Mouse (Mus musculus) heart, postnatal 10 days (tissue): ENCODE measurements around the gene Mars. TPM values are rescaled to one million over a fixed set of nuclear protein-coding genes. Genes with fewer than 3 reads are reported as not detected.
A peak's percentile ranks its signal among the peaks of the same experiment; 100 is the strongest.
"Not testable (repeated sequence)": the region's sequence is repeated elsewhere in the genome, so short reads cannot be mapped to it uniquely, and the experiment has no call there.

Experiments used
- DNase-seq, 2 experiments: peaks; one replicate each; pipeline ENCODE4 v3.0.0; 2021
- intact Hi-C: fragments of 180-260 bp; cut with DNase I; formaldehyde crosslinking; loops from one replicate; pipeline ENCODE4 v1.15.1; 2025
- total RNA-seq, 2 experiments: library from RNA; stranded (reverse); gene quantifications; 2 replicates each; pipeline ENCODE4 v1.2.3; 2021

Gene Mars
- total RNA-seq, 2 experiments from 2014 or later: 42.0 to 43.9 TPM

DNA sequence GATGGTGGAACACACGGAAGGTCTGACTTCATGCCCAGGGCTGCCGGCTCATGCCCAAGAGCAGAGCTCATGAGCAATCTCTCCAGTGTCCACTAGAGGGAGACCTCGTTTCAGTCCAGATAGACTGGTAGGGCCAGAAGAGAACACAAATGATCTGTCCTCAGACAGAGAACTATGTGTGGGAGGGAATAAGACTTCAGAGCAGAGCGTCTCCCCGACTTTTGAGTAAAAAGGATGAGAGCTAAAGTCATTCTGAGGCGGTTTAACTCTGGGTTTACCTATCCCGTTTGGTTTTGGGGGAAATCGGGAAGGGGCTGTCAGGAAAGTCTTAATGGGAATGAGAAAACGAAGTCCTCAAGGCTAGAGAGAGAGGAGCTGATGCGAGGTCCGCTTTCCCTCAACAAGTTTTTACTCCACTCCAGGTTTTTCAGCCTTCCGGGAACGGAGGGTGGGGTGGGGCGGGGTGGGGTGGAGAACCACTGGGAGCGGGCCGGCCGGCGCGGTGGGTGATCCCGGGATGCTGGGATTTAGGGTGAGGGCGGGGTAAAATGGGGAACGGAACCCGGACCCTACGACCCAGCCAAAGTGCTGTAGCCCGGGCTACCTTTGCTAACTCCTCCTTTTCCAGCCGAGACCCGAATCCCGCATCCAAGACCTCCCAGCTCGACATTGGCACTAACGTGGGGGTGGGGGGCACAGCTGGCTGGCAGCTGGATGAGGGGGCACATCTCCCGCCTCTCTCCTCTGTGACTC lies 27.5 kb upstream of the Mars start:
- intact Hi-C loops: no loop called here
- peak; percentile 93 for DNase-seq

DNA sequence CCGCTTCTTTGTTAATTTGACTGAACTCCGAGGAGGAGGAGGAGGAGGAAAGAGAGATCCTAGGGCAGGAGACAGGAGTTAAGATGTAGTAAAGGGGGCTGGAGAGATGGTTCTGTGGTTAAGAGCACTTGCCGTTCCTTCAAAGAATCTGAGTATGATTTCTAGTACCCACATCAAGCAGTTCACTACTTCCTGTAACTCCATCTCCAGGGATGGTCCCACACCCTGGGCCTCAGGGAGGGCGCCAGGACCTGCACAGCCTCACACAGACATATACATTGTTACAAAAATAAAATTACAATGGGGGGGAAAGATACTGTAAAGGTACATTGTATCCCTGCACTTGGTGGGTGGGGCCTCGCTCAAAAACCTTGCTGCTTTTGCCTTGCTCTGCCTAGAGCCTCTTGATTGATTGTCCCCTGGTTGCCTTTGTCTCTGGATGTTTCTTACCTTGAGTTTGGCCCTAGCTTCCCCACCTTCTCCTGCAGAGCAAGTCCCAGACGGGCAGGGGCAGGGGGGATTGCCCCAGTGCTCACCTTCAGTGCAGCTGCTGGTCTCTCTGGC lies 26.0 kb upstream of the Mars start:
- intact Hi-C loops: no loop called here
- DNase-seq: no peak

DNA sequence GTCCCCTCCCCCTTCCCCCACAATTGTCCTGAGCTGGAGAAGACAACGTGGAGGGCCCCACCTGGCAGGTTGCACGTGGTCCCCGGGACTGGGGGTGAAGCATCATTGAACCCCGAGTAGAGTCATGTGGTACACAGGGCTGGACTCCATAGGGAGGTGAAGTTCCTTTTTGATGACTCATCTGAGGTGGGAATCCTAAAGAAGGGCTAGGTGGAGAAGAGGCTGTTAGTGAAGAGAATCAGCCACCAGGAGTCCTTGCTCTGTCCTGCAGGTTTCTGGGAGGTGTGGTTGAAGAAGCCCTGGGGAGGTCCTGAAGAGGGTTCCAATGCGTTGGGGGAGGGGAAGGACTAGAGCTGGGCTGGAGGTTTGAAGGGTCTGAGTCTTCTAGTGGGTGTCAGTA lies 25.4 kb upstream of the Mars start:
- intact Hi-C loops: no loop called here

DNA sequence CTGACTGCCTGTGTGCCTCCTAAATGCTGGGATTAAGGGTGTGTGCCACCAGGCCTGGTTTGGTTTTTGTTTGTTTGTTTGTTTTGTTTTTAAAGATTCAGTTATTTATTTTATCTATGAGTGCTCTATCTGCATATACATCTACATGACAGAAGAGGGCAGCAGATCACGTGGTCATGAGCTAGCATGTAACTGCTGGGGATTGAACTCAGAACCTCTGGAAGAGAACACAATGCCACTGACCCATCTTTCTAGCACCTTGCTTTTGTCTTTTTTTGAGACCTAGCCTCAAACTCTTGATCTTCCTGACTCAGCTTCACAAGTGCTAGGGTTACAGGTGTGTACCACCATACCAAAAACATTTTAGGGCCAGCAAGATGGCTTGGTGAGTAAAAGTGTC lies 23.7 kb upstream of the Mars start:
- intact Hi-C loops: no loop called here
- DNase-seq: no peak

More for the DNA sequence above, 25.4 kb upstream of the Mars start:
- no peak for DNase-seq

DNA sequence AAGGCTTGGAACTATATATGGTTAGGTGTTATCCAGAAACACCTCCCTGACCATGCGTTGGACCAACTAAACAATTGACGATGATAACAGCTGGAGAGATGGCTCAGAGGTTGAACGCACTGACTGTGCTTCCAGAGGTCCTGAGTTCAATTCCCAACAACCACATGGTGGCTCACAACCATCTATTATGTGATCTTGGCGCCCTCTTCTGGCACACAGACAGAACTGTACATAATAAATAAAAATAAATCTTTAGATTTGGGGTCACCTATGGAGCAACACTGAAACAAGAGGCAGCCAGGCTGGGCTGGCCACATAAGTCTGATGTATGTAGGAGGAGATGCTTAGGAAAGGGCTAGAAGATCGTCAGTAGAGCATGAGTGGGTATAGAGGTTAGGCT lies 21.6 kb upstream of the Mars start:
- intact Hi-C loops: no loop called here
- no peak for DNase-seq

DNA sequence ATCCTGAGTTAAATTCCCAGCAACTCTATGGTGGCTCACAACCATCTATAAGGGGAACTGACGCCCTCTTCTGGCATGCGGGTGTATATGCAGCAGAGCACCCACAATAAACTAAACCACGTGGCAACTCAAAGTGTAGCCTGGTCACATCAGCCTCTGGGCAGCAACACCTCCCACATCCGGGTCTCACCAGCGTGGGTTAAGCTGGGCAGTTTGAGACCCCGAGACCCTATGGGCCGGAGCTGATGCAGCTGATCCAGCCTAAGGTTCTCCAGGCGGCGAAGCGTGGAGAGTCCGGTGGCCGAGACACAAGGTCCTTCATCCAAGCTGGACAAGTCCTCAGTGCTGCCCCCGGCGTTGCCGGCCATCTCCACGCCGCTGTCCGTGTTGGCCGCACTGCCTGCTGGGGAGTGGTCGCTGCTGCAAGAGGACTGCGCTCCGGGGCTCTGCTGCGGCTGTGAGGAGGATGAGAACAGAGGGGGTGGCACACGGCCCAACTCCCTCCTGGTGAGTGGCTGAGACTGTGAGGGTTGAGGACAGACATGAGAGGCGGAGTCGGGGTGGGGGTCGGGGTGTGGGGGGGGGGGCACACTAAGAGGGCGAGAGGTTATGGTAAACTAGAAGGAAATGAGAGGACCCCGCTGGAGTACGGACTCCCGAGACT lies 20.8 kb upstream of the Mars start:
- intact Hi-C loops: no loop called here
- no peak for DNase-seq

DNA sequence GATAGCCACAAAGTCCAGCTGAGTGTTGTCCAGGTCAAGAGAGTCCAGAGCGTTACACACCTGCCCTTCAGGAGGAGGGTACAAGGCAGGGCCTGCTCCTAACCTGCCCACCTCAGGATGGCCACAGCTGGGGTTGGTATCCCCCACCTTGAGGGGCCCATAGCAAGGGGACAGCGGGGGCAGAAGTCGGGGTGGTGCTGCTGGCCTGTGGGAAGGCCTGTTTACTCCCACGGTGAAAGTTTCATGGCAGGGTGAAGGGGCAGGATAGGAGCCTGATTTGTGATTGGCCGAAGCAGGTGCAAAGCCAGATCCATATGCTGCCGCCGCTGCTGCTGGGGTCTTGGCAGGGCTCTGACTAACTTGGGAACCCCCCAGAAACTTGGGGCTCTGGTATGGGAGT lies 18.6 kb upstream of the Mars start:
- intact Hi-C loops: no loop called here

DNA sequence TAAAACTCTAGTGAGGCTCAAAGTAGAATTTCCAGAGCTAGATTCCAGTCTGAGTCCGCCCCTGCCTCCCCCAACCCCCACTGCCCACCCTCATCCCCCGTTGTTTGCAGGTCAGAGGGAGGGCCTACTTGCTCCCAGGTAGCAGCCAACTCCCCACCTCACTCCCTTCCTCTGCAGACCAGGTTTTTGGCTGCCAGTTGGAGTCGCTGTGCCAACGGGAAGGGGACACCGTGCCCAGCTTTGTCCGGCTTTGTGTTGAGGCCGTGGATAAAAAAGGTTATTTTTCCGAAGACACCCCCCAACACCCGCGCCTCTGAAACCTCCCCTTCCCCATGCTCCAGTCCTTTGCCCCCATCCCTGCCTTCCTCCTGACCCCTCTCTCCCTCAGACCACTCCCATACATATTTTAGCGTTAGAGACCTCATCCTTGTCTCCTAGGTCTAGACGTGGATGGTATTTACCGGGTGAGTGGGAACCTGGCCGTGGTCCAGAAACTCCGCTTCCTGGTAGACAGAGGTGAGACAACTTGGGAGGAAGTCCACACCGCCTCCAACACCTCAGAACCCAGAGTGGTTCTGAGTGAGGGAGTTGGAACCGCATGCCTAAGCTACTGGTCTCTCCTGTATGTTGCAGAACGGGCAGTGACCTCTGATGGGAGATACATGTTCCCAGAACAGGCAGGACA lies 16.0 kb upstream of the Mars start:
- intact Hi-C loops: no loop called here
- no peak for DNase-seq

More for the DNA sequence above, 18.6 kb upstream of the Mars start:
- DNase-seq: no peak

DNA sequence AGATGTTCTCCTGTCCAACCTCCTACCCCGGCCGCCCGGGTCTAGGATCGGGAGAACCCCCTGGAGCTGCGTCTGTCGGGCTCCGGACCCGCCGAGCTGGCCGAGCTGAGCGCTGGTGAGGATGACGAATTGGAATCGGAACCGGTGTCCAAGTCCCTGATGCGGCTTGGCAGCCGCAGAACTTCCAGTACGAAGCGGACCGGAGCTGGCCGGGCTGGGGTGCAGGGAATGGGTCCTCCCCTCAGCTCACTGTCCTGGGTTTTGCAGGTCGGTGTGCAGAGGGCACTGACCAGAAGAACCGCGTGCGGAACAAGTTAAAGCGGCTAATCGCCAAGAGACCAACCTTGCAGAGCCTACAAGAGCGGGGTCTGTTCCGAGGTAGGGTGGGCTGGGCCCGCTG lies 15.2 kb upstream of the Mars start:
- peak; percentile 37 to 46 for DNase-seq
- intact Hi-C loops: no loop called here

DNA sequence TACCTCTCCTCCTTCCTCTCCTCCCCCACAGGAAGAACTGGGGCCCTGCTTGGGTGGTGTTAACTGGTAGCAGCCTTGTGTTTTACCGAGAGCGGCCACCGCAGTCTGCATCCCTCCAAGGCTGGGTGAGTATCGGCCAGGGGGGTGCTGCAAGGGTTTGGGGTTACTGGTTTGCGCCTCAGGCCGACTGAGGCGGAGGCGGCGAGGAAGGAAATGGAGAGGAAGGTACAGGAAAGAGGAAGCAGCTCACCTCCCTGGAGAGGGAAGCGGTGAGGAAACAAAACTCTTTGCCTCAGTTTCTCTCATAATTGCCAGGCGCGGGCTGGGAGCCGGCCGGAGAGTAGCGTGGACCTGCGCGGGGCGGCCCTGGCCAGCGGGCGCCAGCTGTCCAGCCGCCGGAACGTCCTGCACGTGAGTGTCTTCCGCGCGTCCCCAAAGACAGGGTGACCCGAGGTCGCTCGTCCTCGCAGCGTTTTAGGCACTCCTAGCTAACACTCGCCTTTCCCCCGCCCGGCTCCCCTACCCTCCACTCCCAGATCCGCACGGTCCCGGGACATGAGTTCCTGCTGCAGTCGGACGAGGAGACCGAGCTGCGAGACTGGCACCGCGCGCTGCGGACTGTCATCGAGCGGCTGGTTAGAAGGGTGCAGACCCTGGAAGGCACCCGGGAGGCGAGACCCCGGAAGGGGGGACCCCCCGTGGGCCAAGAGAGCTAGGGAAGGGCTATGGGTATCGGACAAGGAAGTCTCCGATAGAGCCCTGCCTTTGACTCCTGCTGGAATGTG lies 14.6 kb upstream of the Mars start:
- DNase-seq: peak; percentile 51 to 62
- intact Hi-C loops: no loop called here

DNA sequence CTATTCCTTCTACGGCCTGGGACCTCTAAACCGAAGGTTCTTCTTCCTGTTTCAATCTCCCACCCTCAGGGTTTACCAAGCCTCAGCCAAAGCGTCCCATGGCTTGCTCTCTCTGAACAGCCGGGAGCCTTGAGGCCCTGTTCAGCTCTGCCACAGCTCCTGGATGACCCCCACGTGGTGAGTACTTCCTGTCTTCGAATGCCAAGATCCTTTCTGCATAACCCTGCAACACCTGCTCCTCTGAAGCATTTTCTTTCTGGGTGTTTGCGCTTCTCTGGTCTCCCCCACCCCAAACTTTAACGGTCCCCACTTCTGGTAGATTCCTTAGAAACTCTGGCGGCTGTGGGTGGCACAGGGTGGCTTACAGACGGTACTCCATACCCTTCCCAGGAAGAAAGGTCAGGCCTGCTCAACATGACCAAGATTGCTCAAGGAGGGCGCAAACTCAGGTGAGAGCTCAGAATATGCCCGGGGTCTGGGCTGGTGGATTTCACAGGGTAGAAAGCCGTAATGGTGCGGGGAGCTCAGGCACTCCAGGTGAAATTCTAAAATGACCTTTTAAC lies 13.9 kb upstream of the Mars start:
- intact Hi-C loops: no loop called here
- DNase-seq: no peak

DNA sequence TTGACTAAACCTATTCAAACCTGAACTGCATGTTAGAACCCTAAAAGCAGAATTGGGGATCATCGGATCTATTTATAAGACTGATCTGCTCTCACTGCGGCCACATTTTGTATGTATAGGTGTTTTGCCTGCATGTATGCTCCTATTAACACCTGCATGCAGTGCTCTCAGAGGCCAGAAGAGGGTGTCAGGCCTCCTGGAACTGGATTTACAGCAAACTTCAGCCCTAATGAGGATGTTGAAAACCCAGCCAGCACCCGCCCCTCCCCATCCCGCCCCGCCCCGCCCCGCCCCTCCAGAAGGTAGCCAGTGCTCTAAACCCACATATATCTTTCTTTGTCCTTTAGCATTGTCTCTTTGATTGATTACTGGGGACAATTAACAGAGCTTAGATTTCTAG lies 12.9 kb upstream of the Mars start:
- DNase-seq: peak; percentile 41 to 45
- intact Hi-C loops: no loop called here

DNA sequence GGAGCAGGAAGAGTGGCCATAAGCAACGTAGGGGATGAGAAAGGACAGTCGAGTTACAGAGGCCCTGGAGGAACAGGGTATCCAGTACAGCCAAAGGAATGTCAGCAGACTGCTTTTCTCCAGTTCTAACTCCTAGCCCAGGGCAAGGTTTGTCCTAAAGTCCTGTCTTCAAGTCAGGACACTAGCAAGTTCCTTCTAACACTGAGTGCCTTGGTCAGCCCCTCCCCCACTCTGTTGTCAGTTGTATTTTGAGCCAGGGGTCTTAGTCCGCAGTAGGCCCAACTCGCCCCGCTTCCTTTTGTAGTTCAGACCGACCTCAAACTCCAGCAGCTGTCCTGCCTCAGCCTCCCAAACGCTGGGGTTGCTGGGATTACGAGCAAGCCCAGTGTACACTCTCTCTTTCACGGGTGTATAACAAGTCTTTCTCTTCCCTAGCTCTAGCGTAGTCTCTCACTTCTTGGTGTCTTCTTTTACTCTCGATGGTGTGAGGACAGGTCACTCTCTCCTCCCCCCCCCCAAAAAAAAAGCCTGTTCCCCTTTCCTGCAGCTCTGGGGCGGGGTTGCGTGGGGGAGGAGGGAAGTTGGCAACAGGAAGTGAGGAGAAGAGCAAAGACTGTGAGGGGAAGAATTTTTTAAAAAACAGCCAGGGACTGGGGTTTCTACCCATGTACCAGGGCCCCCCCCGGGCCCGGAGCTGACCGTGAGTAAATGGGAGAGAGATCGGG lies 11.7 kb upstream of the Mars start:
- no peak for DNase-seq
- intact Hi-C loops: no loop called here

DNA sequence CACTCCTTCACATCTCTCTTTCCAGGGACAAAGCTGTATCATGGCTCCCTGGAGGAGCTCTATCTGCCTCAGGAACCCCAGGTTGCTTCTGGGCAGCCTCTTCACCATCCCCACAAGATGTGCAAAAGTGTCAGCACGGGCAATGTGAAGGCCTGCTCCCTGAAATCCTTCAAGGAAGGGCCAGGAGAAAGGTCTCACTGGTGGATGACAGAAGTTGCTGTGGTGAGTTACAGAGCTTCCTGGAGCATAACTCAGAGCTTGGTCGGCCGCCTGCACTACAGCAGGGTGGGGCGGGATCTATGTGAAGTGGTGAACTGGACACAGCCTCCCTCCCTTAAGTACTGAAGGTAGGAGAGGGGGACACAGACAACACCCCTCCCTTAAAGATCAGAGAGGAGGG lies 11.1 kb upstream of the Mars start:
- intact Hi-C loops: no loop called here
- DNase-seq: no peak

DNA sequence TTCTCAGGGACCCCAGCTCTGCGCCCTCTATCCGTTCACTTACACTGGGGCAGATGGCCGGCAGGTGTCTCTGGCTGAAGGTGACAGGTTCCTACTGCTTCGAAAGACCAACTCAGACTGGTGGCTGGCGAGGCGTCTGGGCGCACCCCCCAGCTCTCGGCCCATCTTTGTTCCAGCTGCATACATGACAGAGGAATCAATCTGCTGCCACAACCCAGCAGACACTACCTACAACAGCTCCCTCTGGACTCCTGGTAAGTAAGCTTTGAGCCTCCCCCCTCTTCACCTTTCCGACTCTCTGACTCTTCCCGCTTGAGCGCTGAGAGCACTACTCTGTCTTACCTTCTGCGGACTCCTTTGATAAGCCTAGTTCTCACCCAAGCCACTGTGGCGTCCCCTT lies 10.6 kb upstream of the Mars start:
- intact Hi-C loops: no loop called here

DNA sequence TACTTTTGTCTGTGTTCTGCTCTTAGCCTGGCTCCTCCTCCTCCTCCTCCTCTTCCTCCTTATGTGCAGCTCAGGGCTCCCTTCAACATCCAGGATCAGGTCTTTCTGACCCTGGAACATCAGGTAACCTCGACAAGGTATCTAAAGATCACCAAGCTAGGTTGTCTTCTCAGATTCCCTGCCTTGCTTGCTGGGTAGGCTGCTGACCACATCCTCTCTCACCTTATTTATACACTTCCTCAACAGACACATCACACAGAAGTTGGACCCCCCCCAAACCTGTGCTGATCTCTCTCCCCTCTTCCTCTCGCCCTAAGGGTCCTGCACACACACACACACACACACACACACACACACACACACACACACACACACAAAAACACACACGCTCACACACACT lies 10.0 kb upstream of the Mars start, which contains the start of gene Arhgap9:
TSS of gene Arhgap9 (plus strand) at position 344 of the 400 bp plus-strand sequence.
- intact Hi-C loops: no loop called here
- no peak for DNase-seq

More for the DNA sequence above, 10.6 kb upstream of the Mars start:
- DNase-seq: no peak

DNA sequence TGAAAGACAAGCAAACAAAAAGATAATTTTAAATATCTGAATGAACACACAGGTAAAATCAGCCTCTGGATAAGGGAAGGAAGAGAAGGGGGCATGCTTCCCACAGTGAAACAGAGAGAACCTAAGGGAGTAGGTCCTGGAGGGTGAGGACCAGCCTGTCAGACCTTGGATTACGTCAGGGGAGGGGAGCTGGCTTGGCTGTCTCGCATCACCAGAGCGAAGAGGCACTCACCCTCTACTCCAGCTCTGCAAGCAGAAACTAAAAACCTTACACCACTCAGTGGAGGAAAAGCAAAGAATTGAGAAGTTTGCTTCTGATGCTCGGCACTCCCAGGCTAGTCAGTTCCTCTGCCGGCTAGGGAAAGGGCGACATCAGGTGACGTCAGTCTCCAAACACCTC lies 8.4 kb upstream of the Mars start:
- intact Hi-C loops: no loop called here
- no peak for DNase-seq

DNA sequence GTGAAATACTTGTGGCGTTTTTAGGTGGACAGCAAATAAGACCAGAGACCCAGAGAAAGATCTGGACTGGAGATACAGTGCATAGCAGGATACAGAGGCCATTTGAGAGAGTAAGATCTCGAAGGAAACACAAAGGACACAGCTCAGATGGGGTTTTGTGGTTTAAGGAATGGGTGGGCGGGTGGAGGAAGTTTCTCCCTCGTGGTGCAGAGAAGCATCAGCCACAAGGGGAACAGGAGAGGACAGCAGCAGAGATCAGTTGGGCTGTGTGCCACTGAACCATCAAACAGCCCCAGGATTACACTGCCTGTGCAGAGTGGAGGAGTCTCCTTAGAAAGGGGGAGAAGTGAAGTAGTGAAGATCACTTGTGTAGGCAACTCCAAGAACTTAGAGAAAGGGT lies 6.4 kb upstream of the Mars start:
- no peak for DNase-seq
- intact Hi-C loops: no loop called here

DNA sequence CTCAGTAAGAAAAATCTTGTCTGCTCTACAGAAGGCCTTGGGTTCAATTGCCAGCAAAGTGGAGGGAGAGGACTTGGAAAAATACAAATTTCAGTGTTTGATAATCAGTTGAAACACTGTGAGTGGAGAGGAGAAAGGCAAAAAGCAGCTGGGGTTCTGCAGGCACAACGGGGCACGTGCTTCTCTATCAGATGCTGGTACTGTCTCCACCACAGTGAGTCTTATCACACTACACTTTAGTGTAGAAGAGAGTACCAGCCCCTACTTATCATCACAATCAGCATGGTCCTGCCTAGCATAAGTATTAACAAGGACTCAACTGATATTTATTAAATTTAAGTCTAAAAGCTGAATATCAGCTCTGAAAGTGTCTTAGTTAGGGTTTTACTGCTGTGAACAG lies 5.7 kb upstream of the Mars start:
- DNase-seq: no peak
- intact Hi-C loops: no loop called here

DNA sequence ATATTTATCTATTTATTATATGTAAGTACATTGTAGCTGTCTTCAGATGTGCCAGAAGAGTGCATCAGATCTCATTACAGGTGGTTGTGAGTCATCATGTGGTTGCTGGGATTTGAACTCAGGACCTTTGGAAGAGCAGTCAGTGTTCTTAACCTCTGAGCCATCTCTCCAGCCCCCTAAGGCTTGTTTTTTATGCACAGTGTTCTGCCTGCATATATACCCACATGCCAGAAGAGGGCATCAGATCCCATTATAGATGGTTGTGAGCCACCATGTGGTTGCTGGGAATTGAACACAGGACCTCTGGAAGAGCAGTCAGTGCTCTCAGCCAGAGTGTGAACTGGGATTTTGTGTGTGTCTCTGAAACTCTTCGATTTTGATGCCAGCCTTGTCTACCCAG lies 3.4 kb upstream of the Mars start:
- intact Hi-C loops: not testable (repeated sequence)

More for the DNA sequence above, 3.4 kb upstream of the Mars start:
- not testable (repeated sequence) for DNase-seq
